Mouse (Mus musculus): Measurements from ENCODE around the gene Ppp2r2c. TPM values are rescaled to one million over a fixed set of nuclear protein-coding genes. Genes with fewer than 3 reads are reported as not detected.

The Ppp2r2c gene
- polyA plus RNA-seq, 1 experiment: 5.2 TPM

- DNase-seq: no peak
- Histone ChIP-seq H3K4me3 (replicated peaks; ENCODE audit: extremely low read depth, low read depth, low read length) (no peak overlapping the region), H3K4me1 (ENCODE audit: control insufficient read depth, insufficient read depth, low read length) (no peaks in the 10 kb centered on the region)
- TF ChIP-seq CTCF (IDR thresholded peaks at IDR 0.05; ENCODE audit: insufficient read depth, low read length): no peak
- no peak for TF ChIP-seq POLR2A (IDR thresholded peaks at IDR 0.05; ENCODE audit: borderline replicate concordance, extremely low read depth, low read depth, low read length)
- WGBS: 41% methylated on average over 8 of the region's 8 CpGs
These were observed 28.7 kb upstream of the Ppp2r2c start for GRCm38 (mm10) chr5:36839602-36840001.

- no peaks in the 10 kb centered on the region for H3K4me1 ChIP-seq (ENCODE audit: control insufficient read depth, insufficient read depth, low read length)
- no peak for TF ChIP-seq POLR2A (IDR thresholded peaks at IDR 0.05; ENCODE audit: borderline replicate concordance, extremely low read depth, low read depth, low read length)
- no peak for TF ChIP-seq CTCF (IDR thresholded peaks at IDR 0.05; ENCODE audit: insufficient read depth, low read length)
- H3K4me3 ChIP-seq (replicated peaks; ENCODE audit: extremely low read depth, low read depth, low read length): no peak overlapping the region
- DNase-seq: no peak
- WGBS: 71% methylated on average over 7 of the region's 7 CpGs
These were observed 28.2 kb upstream of the Ppp2r2c start for GRCm38 (mm10) chr5:36840092-36840491.

GRCm38 (mm10) chr5:36841701-36842100, 26.6 kb upstream of the Ppp2r2c start:
- no peaks in the 10 kb centered on the region for H3K4me1 ChIP-seq (ENCODE audit: control insufficient read depth, insufficient read depth, low read length)
- no peak for TF ChIP-seq CTCF (IDR thresholded peaks at IDR 0.05; ENCODE audit: insufficient read depth, low read length)
- TF ChIP-seq POLR2A (IDR thresholded peaks at IDR 0.05; ENCODE audit: borderline replicate concordance, extremely low read depth, low read depth, low read length): no peak
- H3K4me3 ChIP-seq (replicated peaks; ENCODE audit: extremely low read depth, low read depth, low read length): no peak overlapping the region
- DNase-seq: no peak
- WGBS: 36% methylated on average over 1 of the region's 1 CpGs

GRCm38 (mm10) chr5:36844490-36844889, 23.8 kb upstream of the Ppp2r2c start:
- TF ChIP-seq CTCF (IDR thresholded peaks at IDR 0.05; ENCODE audit: insufficient read depth, low read length) (no peak), POLR2A (IDR thresholded peaks at IDR 0.05; ENCODE audit: borderline replicate concordance, extremely low read depth, low read depth, low read length) (no peak)
- Histone ChIP-seq H3K4me3 (replicated peaks; ENCODE audit: extremely low read depth, low read depth, low read length) (no peak overlapping the region), H3K4me1 (ENCODE audit: control insufficient read depth, insufficient read depth, low read length) (no peaks in the 10 kb centered on the region)
- 88% methylated on average over 10 of the region's 10 CpGs for WGBS
- no peak for DNase-seq

- Histone ChIP-seq H3K4me1 (ENCODE audit: control insufficient read depth, insufficient read depth, low read length) (no peaks in the 10 kb centered on the region), H3K4me3 (replicated peaks; ENCODE audit: extremely low read depth, low read depth, low read length) (no peak overlapping the region)
- no peak for DNase-seq
- 45% methylated on average over 4 of the region's 4 CpGs for WGBS
- TF ChIP-seq POLR2A (IDR thresholded peaks at IDR 0.05; ENCODE audit: borderline replicate concordance, extremely low read depth, low read depth, low read length): no peak
- TF ChIP-seq CTCF (IDR thresholded peaks at IDR 0.05; ENCODE audit: insufficient read depth, low read length): no peak
These were observed 16.7 kb upstream of the Ppp2r2c start for GRCm38 (mm10) chr5:36851572-36851971.

GRCm38 (mm10) chr5:36855180-36855579, 13.1 kb upstream of the Ppp2r2c start:
- TF ChIP-seq CTCF (IDR thresholded peaks at IDR 0.05; ENCODE audit: insufficient read depth, low read length): no peak
- no peak for TF ChIP-seq POLR2A (IDR thresholded peaks at IDR 0.05; ENCODE audit: borderline replicate concordance, extremely low read depth, low read depth, low read length)
- 73% methylated on average over 3 of the region's 3 CpGs for WGBS

GRCm38 (mm10) chr5:36856529-36856928, 11.8 kb upstream of the Ppp2r2c start:
- Histone ChIP-seq H3K4me3 (replicated peaks; ENCODE audit: extremely low read depth, low read depth, low read length) (no peak overlapping the region), H3K4me1 (ENCODE audit: control insufficient read depth, insufficient read depth, low read length) (no peaks in the 10 kb centered on the region)
- no peak for DNase-seq
- WGBS: 86% methylated on average over 7 of the region's 7 CpGs
- no peak for TF ChIP-seq CTCF (IDR thresholded peaks at IDR 0.05; ENCODE audit: insufficient read depth, low read length)
- TF ChIP-seq POLR2A (IDR thresholded peaks at IDR 0.05; ENCODE audit: borderline replicate concordance, extremely low read depth, low read depth, low read length): no peak

More at GRCm38 (mm10) chr5:36855180-36855579, 13.1 kb upstream of the Ppp2r2c start:
- DNase-seq: no peak
- Histone ChIP-seq H3K4me1 (ENCODE audit: control insufficient read depth, insufficient read depth, low read length) (no peaks in the 10 kb centered on the region), H3K4me3 (replicated peaks; ENCODE audit: extremely low read depth, low read depth, low read length) (no peak overlapping the region)

GRCm38 (mm10) chr5:36857546-36857945, 10.8 kb upstream of the Ppp2r2c start:
- no peak overlapping the region for H3K4me3 ChIP-seq (replicated peaks; ENCODE audit: extremely low read depth, low read depth, low read length)
- DNase-seq: no peak
- no peak for TF ChIP-seq CTCF (IDR thresholded peaks at IDR 0.05; ENCODE audit: insufficient read depth, low read length)
- TF ChIP-seq POLR2A (IDR thresholded peaks at IDR 0.05; ENCODE audit: borderline replicate concordance, extremely low read depth, low read depth, low read length): no peak
- H3K4me1 ChIP-seq (ENCODE audit: control insufficient read depth, insufficient read depth, low read length): no peaks in the 10 kb centered on the region
- 69% methylated on average over 5 of the region's 5 CpGs for WGBS

GRCm38 (mm10) chr5:36861084-36861483, 7.2 kb upstream of the Ppp2r2c start:
- TF ChIP-seq POLR2A (IDR thresholded peaks at IDR 0.05; ENCODE audit: borderline replicate concordance, extremely low read depth, low read depth, low read length) (no peak), CTCF (IDR thresholded peaks at IDR 0.05; ENCODE audit: insufficient read depth, low read length) (no peak)
- H3K4me1 ChIP-seq (ENCODE audit: control insufficient read depth, insufficient read depth, low read length): no peaks in the 10 kb centered on the region
- H3K4me3 ChIP-seq (replicated peaks; ENCODE audit: extremely low read depth, low read depth, low read length): no peak overlapping the region
- WGBS: 91% methylated on average over 2 of the region's 2 CpGs
- no peak for DNase-seq

- WGBS: 62% methylated on average over 7 of the region's 7 CpGs
- Histone ChIP-seq H3K4me1 (ENCODE audit: control insufficient read depth, insufficient read depth, low read length) (no peaks in the 10 kb centered on the region), H3K4me3 (replicated peaks; ENCODE audit: extremely low read depth, low read depth, low read length) (no peak overlapping the region)
- DNase-seq: no peak
- no peak for TF ChIP-seq POLR2A (IDR thresholded peaks at IDR 0.05; ENCODE audit: borderline replicate concordance, extremely low read depth, low read depth, low read length)
- no peak for TF ChIP-seq CTCF (IDR thresholded peaks at IDR 0.05; ENCODE audit: insufficient read depth, low read length)
These were observed 1.5 kb upstream of the Ppp2r2c start for GRCm38 (mm10) chr5:36866701-36867250.

All from lung, adult 2 months (tissue).